Mouse (Mus musculus) heart, postnatal 10 days (tissue): ENCODE results near the gene Phex. TPM values are rescaled to one million over a fixed set of nuclear protein-coding genes. Genes with fewer than 3 reads are reported as not detected.

Experiments used
- DNase-seq, 2 experiments: peaks; one replicate each; pipeline ENCODE4 v3.0.0; 2021
- intact Hi-C: fragments of 180-260 bp; cut with DNase I; formaldehyde crosslinking; loops from one replicate; pipeline ENCODE4 v1.15.1; 2025
- total RNA-seq, 2 experiments: library from RNA; stranded (reverse); gene quantifications; 2 replicates each; pipeline ENCODE4 v1.2.3; 2021

Phex gene
- total RNA-seq, 2 experiments from 2014 or later: 0.14 to 0.22 TPM

DNA sequence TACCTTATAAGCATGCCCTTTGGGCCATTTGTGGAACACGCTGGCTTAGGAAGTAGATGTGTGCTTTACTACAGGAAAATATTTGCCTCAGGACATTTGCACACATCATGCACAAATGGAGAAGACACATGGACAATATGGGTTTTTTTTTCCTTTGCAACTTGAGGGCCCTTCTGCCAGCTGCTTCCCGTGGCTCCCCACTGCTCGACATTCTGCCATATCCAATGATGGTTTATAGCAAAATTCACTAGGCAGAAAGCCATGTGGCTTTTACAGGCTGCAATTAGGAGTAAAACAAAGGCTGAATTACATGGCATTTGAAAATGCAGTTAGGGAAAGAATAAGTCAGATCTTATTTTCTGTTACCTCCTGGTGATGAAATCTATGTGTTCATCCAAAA, 104.8 kb downstream of the Phex start:
- no peak for DNase-seq
- intact Hi-C loops: no loop called here

- intact Hi-C loops: loop anchor here (5.0 kb wide), 1 partner anchor 1666 kb away; no protein-coding TSS in a partner anchor
- no peak for DNase-seq
These were observed 106.9 kb downstream of the Phex start for GRCm38 (mm10) chrX:157308171-157308570.

GRCm38 (mm10) chrX:157307411-157307810, 107.7 kb downstream of the Phex start:
- intact Hi-C loops: loop anchor here (1.0 to 5.0 kb wide), 2 partner anchors 394 to 1665 kb away; no protein-coding TSS in a partner anchor

DNA sequence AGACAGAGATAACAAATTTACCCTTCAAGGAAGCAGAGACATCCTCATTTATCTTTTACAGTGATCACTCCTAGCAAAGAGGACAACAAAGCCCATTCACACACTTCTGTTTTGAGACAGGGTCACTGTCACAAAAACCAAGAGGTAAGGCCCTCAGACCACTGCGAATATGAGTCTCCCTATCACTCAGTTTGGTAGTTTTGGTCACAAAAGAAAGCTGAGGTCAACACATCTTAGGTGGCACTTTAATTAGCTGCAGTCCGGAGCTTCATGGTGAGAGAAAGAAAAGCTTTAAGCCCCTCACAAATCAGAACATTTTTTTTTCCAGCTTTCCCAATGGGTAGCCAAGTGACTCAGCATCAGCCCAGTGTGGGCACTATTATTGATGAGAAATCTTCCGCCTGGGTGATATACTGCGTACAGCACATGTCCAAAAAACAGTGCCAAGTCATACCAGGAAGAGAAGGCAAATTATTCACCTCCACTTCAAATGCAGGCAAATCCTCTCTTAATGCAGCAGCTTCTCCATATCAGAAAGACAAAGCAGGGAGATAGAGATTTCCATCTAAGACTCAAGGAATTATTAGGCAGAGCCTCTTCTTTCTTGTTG, 108.2 kb downstream of the Phex start:
- intact Hi-C loops: loop anchor here (1.0 to 5.0 kb wide), 2 partner anchors 394 to 1665 kb away; no protein-coding TSS in a partner anchor
- DNase-seq: no peak

More at GRCm38 (mm10) chrX:157307411-157307810, 107.7 kb downstream of the Phex start:
- peak; percentile 5 to 11 for DNase-seq

DNA sequence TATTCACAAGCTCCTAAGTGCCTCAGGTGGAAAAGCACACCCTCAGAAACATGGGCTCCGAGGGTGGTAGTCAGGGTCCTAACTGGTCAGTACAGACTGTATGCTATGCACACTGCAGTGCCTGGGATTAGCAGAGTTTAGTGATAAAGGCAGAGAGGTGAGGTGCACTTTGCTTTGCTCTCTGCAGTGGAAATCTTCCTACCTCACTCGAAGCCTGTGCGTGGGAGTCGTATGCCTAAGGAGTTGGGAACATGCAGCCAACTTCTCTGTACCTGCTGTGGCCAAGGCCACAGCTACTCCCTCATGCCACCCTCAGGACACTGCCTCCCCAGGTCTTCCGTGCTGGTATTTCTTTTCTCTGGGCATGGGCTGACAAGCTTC, 109.3 kb downstream of the Phex start:
- no peak for DNase-seq
- intact Hi-C loops: loop anchor here (5.0 kb wide), 1 partner anchor 1664 kb away; no protein-coding TSS in a partner anchor

DNA sequence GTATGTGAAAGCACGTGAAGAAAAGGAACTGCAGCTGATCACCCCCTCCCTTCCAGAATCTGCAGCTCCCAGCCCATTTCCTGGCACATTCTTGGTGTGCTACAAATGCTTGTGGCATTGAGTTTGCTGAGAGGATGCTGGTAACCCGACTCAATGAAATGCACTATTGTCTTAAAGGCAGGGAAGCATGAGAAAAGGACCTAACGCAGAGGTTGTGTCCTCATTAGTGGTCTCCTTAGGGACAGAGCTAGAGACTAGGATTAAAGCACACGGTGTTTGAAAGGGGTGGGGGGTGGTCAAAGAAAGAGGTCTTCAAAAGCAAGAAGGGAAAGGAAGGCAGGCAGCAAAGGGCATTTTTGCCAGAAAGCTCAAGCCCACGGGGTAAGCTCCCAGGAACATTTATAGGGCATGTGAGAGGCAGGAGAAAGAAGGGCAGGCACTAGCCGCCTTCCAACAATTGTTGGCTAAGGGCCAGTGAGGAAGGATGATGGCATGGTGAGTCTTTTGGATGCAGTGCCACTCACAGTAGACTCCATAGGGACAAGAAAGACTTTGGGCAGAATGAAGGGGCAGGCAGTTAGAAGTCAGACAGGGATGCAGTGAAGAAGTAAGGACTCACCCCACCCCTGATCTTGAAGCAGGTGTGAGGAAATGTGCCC, 109.8 kb downstream of the Phex start:
- intact Hi-C loops: loop anchor here (5.0 kb wide), 1 partner anchor 1663 kb away; no protein-coding TSS in a partner anchor
- no peak for DNase-seq

GRCm38 (mm10) chrX:157292411-157292810, 122.7 kb downstream of the Phex start:
- no peak for DNase-seq
- intact Hi-C loops: no loop called here

DNA sequence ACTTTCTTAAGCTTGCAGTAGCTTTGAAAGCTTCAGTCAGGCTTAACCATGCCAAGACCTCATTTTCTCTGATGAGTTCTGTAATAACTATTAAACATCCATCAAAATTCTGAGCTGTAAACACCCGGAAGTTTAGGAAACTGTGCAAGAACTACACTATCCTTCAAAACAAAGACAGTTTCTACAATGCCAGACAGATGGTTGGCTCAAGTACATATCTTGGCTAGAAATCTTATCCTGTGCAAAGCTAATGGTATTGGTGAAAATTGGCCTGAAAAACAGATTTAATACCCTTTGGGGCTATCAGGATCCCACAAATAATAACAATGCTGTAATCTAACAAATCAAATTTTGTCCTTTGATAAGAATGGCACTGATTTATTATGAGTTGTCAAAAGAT, 138.5 kb downstream of the Phex start:
- DNase-seq: no peak
- intact Hi-C loops: no loop called here

DNA sequence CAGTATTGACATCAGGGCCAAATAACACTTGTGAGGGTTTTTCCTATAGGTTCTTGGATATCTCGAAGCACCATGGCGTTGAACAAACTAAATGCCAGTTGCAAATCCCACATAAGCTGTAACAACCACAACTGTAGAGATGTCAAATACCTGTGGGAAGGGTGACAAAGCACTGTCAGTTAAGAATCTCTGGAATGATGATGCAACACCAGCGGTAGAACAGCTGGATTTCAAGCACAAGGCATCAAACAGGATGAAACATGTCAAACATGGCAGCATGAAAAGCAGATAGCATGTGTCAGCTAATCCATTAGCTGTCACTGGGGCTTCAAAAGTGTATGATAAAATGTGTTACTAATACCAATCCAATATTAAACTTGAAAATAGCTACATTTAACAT, 141.8 kb downstream of the Phex start:
- intact Hi-C loops: no loop called here
- no peak for DNase-seq

GRCm38 (mm10) chrX:157271609-157272008, 143.5 kb downstream of the Phex start:
- no peak for DNase-seq
- intact Hi-C loops: no loop called here

- no peak for DNase-seq
- intact Hi-C loops: no loop called here
These were observed 145.3 kb downstream of the Phex start for GRCm38 (mm10) chrX:157269726-157270305.

GRCm38 (mm10) chrX:157268141-157268540, 147.0 kb downstream of the Phex start:
- intact Hi-C loops: no loop called here
- DNase-seq: no peak

DNA sequence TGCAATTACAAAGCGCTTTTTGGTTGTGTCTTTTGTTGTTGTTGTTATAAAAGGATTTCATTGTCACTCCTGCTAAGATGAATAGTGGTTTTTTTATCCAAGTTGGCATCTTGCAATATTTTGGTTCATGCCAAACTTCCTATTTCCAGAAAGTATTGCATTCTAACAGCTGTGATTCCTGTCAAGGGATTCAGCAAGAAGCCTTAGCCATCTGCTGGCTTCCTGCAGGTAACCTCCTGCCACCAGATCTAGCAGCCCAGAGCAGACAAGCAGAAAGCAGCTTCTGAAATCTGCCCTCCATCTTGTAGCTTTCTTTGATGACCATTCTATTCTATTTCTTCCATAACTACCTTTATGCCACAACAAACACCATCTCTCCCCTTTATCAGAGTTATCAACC, 212.4 kb downstream of the Phex start:
- intact Hi-C loops: no loop called here
- DNase-seq: no peak

DNA sequence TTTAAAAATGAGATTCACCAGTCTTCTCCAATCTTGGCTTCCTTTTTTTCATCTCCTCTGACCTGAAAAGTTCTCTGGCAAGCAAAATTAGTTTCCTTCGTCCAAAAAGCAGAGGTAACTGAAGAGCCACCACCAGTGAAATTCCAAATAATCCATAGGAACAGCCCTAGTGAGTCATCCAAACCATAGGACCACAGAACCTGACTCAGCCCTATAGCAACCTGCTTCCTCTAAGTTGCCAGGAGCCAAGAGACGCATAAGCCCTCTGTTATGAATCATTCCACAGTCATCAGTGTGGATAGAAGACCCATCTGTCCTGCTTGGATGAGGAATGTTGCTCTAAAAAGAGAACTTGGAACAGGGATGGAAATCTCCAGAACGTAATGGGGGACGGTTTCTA, 230.9 kb downstream of the Phex start:
- intact Hi-C loops: no loop called here
- DNase-seq: no peak

DNA sequence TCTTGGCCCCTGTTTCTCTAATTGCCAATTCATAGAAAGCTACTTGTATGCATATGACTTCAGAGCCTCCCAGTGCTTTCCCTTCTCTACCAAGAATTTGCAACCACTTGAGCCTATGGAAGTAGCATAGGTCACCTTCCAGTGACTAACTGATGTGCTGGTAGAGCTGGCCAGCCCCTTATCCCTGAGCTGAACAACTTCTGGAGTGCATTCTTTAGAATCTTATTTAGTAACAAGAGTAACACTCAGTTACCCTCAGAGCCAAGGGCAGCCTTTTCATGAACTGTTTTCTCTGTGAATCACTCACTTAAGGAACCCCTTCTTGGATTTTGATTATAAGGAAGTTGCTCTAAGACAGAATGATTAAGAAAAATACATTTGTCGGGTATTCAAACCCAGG, 234.3 kb downstream of the Phex start:
- DNase-seq: no peak
- intact Hi-C loops: no loop called here

- intact Hi-C loops: no loop called here
These were observed 251.0 kb downstream of the Phex start for GRCm38 (mm10) chrX:157164142-157164541.

GRCm38 (mm10) chrX:157163394-157163793, 251.7 kb downstream of the Phex start:
- intact Hi-C loops: no loop called here
- no peak for DNase-seq

More at GRCm38 (mm10) chrX:157164142-157164541, 251.0 kb downstream of the Phex start:
- no peak for DNase-seq

GRCm38 (mm10) chrX:157144675-157145074, 270.4 kb downstream of the Phex start:
- DNase-seq: no peak
- intact Hi-C loops: no loop called here

- DNase-seq: no peak
- intact Hi-C loops: no loop called here
These were observed 275.5 kb downstream of the Phex start for GRCm38 (mm10) chrX:157139601-157140000.
